Mouse (Mus musculus): Measurements from ENCODE around the gene Bap1. TPM values are rescaled to one million over a fixed set of nuclear protein-coding genes. Genes with fewer than 3 reads are reported as not detected.

The Bap1 gene
- polyA plus RNA-seq, 1 experiment from 2014 or later, result 104 TPM

DNA sequence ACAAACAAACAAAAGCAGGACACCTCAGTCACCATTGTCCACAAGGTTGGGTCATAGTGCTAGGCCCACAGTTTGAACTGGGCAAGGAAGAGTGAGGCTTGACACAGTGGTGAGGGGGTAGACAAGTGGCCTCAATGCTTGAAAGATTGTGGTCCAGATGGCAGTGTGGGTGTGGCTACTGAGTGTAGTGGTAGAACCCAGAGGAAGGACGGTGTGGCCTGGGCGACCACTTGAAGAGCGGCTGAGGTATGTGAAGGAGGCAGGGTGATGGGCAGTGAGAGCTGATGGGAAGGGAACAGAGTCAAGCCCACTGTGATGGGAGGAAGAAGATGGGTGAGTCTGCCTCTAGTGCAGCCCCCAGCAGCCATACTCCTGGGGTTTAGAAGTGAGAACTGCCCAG, 36.6 kb upstream of the Bap1 start:
- Histone ChIP-seq H3K4me1 (peaks cover 26% of the 10 kb centered on the region; the same call in 1 of the 2 replicates), H3K27ac (no peak overlapping the region), H3K9ac (no peak overlapping the region), H3K27me3 (no peaks in the 10 kb centered on the region), H3K36me3 (no peaks in the 10 kb centered on the region), H3K4me2 (replicated peaks) (no peak overlapping the region), H3K4me3 (no peak overlapping the region), H3K9me3 (no peaks in the 10 kb centered on the region)
- WGBS, result 87% methylated on average over 3 of the region's 3 CpGs
- no peak for ATAC-seq (ENCODE audit: low FRiP score, low read depth)

DNA sequence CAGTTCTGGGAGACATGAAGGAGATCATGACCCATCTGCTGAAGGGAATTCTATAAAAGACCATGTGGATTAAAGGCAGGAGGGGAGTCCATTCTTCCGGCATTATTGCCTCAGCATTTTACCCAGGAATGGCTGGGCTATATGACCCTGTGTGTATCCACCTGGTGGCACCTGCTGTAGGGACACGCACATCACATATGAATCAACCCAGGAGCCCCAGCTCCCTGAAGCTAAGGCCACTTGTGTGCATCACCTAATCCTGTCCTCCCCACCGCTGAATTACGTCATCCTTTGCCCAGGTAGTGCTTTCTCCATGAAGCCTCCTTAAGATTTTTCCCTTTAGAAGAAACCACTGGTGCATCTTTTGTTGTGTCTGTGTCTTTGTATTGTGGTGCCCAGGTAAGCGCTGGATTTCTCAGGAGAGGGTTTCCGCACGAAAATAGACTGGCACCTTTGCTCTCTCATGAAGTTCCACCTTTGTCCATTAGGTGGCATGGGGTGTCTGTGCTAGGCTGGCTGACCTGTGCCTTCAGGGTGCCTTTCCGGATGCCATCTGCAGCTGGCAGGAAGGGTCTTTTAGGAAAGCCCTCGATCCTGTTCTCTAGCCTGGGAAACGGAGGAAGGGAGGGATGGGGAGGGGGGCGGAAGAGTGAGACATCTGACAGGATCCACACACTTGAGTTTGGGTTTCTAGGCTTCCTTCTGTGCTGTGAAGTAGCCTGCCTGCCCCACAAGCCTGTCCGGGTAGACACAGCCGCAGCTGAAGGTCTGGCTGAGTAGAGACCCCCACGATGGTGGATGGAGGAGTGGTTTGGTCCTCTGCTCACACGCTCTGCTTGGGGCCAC, 35.9 kb upstream of the Bap1 start:
- no peak overlapping the region for H3K4me3 ChIP-seq
- no peak overlapping the region for H3K27ac ChIP-seq
- no peaks in the 10 kb centered on the region for H3K27me3 ChIP-seq
- H3K9me3 ChIP-seq, result no peaks in the 10 kb centered on the region
- peaks cover 26% of the 10 kb centered on the region; the same call in 1 of the 2 replicates for H3K4me1 ChIP-seq
- no peak overlapping the region for H3K9ac ChIP-seq
- peak overlapping the region; percentile 26; the same call in 1 of the 2 replicates for H3K4me2 ChIP-seq (replicated peaks)
- no peak; the same call in 1 of the 2 replicates for ATAC-seq (ENCODE audit: low FRiP score, low read depth)
- H3K36me3 ChIP-seq, result no peaks in the 10 kb centered on the region
- 32% methylated on average over 15 of the region's 15 CpGs for WGBS

DNA sequence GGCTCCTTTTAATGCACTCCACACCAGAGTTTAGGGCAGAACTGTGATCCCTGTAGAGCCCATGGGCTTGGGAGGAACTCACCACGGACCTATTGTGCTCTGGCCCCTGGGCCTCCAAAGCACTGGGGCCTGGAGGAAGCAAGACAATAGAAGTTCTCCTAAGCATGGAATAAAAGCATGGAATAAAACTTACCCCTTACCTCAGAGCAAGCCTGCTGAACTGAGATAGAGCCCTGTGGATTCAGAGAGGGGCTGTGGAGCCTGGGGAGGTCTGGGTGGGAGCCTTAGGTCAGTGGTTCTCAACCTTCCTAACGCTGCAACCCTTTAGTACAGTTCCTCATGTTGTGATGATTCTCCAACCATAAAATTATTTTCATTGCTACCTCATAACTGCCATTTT, 34.4 kb upstream of the Bap1 start, which contains the start of gene Nisch:
Nisch (minus strand) TSS at position 101 of the 400 bp plus-strand sequence.
- peak within 1 kb of the TSS; percentile 46 for H3K4me2 ChIP-seq (replicated peaks)
- peaks cover 26% of the 10 kb centered on the region; the same call in 1 of the 2 replicates for H3K4me1 ChIP-seq
- no peak within 1 kb of the TSS for H3K27ac ChIP-seq
- H3K36me3 ChIP-seq, result no peaks in the 10 kb centered on the region
- no peaks in the 10 kb centered on the region for H3K27me3 ChIP-seq
- H3K9me3 ChIP-seq, result no peaks in the 10 kb centered on the region
- H3K4me3 ChIP-seq, result peak within 1 kb of the TSS; percentile 7; the same call in 1 of the 2 replicates
- no peak for ATAC-seq (ENCODE audit: low FRiP score, low read depth)
- H3K9ac ChIP-seq, result peak within 1 kb of the TSS; percentile 39
- WGBS, result 81% methylated on average over 2 of the region's 2 CpGs

DNA sequence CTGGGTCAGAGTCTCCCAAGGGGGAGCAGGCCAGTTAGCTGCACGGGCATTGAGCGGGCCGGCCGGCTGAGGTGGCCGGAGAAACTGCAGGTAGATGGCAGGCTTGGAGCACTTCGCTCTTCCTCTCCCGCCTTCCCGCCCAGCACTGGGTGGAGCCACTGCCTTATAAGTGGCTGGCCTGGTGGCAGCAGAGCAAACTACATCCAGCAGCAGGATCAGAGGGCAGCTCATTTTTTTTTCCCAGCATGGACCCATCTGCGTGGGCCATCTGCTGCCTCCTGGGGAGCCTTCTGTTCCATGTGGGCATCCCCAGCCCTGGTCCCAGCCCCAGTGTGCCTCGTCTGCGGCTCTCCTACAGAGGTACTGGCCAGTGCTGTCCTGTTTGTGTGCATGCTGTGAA, 33.6 kb upstream of the Bap1 start, which contains the start of gene Sema3g:
Sema3g (plus strand) TSS at position 195 of the 400 bp plus-strand sequence.
- peak; percentile 35; the same call in 1 of the 2 replicates for ATAC-seq (ENCODE audit: low FRiP score, low read depth)
- H3K36me3 ChIP-seq, result no peaks in the 10 kb centered on the region
- H3K9me3 ChIP-seq, result no peaks in the 10 kb centered on the region
- no peak within 1 kb of the TSS for H3K27ac ChIP-seq
- no peaks in the 10 kb centered on the region for H3K27me3 ChIP-seq
- WGBS, result 7% methylated on average over 11 of the region's 11 CpGs
- H3K4me3 ChIP-seq, result peak within 1 kb of the TSS; percentile 7; the same call in 1 of the 2 replicates
- H3K9ac ChIP-seq, result peak within 1 kb of the TSS; percentile 39
- peak within 1 kb of the TSS; percentile 46 for H3K4me2 ChIP-seq (replicated peaks)
- peaks cover 19% of the 10 kb centered on the region; the same call in 1 of the 2 replicates for H3K4me1 ChIP-seq

DNA sequence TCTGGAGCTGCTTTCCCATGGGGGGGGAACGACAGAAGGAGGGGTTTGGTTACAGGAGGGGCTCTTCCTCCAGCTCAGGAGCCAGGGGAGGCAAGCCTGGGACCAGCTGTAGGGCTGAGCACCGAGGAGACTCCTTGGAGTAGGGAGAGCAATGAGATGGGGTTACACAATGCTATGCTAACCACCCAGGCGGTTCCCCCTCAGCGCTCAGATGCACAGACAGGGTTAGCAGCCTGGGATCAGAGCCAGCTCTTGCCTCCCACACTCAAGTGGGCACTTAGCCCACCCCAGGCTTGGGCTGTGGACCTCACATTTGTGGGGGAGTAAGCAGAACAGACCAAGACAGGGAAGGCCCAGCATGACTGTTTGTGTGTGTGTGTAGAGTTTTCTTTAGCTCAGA, 24.3 kb upstream of the Bap1 start:
- H3K27me3 ChIP-seq, result no peaks in the 10 kb centered on the region
- H3K4me3 ChIP-seq, result no peak overlapping the region
- WGBS, result 60% methylated on average over 4 of the region's 4 CpGs
- H3K9me3 ChIP-seq, result no peaks in the 10 kb centered on the region
- ATAC-seq (ENCODE audit: low FRiP score, low read depth), result peak; percentile 73
- peaks cover 9% of the 10 kb centered on the region for H3K4me1 ChIP-seq
- H3K36me3 ChIP-seq, result no peaks in the 10 kb centered on the region
- no peak overlapping the region for H3K27ac ChIP-seq
- no peak overlapping the region for H3K9ac ChIP-seq
- H3K4me2 ChIP-seq (replicated peaks), result no peak overlapping the region

DNA sequence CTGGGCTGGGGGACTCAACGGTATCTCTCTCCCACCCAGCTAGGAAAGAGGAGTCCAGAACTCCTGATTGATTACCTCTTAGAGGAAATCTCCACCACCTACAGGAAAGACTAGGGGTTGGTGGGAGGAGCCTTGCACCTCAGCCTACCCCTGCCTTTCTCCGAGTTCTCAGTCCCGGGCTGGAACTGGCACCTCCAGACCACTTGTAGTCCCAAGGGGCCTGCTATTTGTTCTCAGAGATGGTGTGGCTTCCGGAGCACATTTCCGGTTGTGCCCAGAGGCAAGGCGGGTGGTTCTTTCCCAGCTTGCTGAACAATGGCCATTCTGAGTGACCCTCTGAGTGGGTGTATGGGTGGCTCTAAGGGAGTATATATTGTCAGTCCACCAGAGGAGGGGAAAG, 23.0 kb upstream of the Bap1 start:
- peaks cover 12% of the 10 kb centered on the region for H3K4me1 ChIP-seq

DNA sequence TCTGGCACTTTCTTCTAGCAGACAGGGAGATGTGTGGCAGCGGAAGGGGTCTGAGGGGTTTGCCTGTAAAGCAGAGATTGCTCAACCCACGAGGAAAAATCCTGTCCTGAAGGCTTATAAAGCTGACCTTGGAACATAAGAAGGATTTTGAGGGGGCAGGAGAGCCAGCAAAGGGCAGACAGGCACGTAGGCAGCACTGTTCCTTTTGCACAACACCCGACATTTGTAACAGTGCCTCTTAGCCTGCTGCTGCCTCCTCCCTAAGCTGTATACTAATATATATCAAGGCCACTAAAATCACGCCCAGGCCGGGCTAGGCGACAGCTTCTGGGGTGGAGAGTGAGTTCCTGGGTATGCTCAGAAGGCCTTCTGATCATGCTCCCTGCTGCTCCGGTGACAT, 20.8 kb upstream of the Bap1 start:
- H3K4me1 ChIP-seq, result peaks cover 12% of the 10 kb centered on the region
- WGBS, result 67% methylated on average over 8 of the region's 8 CpGs
- H3K9ac ChIP-seq, result no peak overlapping the region
- no peak overlapping the region for H3K4me3 ChIP-seq
- no peak overlapping the region for H3K27ac ChIP-seq
- no peaks in the 10 kb centered on the region for H3K27me3 ChIP-seq
- no peak for ATAC-seq (ENCODE audit: low FRiP score, low read depth)
- H3K9me3 ChIP-seq, result no peaks in the 10 kb centered on the region
- no peaks in the 10 kb centered on the region for H3K36me3 ChIP-seq
- no peak overlapping the region for H3K4me2 ChIP-seq (replicated peaks)

More for the DNA sequence above, 23.0 kb upstream of the Bap1 start:
- H3K27ac ChIP-seq, result no peak overlapping the region
- no peaks in the 10 kb centered on the region for H3K36me3 ChIP-seq
- no peaks in the 10 kb centered on the region for H3K9me3 ChIP-seq
- no peak overlapping the region for H3K4me3 ChIP-seq
- 64% methylated on average over 6 of the region's 6 CpGs for WGBS
- H3K4me2 ChIP-seq (replicated peaks), result no peak overlapping the region
- H3K9ac ChIP-seq, result no peak overlapping the region
- H3K27me3 ChIP-seq, result no peaks in the 10 kb centered on the region
- no peak for ATAC-seq (ENCODE audit: low FRiP score, low read depth)

DNA sequence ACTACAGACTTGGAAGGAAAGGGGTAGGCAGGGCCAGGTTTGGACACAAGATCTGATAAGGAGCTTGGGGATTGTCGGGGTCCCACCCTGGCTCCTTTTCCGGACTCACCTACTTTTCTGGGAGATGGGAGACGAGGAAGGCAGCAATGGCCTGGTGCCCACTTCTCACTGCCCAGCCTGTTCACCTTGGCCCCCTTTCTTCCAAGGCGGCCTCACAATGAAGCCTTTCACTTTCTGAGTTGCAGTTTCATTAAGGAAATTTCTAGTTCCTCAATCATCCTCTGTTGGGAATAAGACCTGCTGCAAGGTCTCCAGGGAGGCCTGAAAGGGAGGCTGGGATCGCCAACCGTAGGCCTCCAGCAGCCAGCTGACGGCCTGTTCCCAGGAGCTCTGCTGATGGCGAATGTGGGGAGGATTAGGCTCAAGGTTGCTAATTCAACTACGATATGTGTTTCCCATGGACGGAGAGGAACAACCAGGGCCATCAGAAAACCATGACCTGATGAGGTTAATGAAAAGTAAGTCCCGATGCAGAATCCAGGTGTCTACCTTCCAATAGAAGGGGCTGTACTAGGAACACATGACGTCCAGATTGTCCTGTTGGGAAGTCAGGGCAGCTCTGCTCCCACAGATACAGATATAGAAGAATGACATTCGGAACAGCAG, 18.7 kb upstream of the Bap1 start:
- H3K9ac ChIP-seq, result no peak overlapping the region
- no peaks in the 10 kb centered on the region for H3K9me3 ChIP-seq
- no peak overlapping the region for H3K4me3 ChIP-seq
- 0 out of 2 replicates have a peak, but pooled peaks cover 4% of the 10 kb centered on the region for H3K4me1 ChIP-seq
- H3K4me2 ChIP-seq (replicated peaks), result no peak overlapping the region
- no peak for ATAC-seq (ENCODE audit: low FRiP score, low read depth)
- no peaks in the 10 kb centered on the region for H3K27me3 ChIP-seq
- H3K36me3 ChIP-seq, result peaks cover 5% of the 10 kb centered on the region
- 0 out of 2 replicates have a peak overlapping the region, but pooled peaks have one; percentile 40 for H3K27ac ChIP-seq
- 80% methylated on average over 13 of the region's 13 CpGs for WGBS

DNA sequence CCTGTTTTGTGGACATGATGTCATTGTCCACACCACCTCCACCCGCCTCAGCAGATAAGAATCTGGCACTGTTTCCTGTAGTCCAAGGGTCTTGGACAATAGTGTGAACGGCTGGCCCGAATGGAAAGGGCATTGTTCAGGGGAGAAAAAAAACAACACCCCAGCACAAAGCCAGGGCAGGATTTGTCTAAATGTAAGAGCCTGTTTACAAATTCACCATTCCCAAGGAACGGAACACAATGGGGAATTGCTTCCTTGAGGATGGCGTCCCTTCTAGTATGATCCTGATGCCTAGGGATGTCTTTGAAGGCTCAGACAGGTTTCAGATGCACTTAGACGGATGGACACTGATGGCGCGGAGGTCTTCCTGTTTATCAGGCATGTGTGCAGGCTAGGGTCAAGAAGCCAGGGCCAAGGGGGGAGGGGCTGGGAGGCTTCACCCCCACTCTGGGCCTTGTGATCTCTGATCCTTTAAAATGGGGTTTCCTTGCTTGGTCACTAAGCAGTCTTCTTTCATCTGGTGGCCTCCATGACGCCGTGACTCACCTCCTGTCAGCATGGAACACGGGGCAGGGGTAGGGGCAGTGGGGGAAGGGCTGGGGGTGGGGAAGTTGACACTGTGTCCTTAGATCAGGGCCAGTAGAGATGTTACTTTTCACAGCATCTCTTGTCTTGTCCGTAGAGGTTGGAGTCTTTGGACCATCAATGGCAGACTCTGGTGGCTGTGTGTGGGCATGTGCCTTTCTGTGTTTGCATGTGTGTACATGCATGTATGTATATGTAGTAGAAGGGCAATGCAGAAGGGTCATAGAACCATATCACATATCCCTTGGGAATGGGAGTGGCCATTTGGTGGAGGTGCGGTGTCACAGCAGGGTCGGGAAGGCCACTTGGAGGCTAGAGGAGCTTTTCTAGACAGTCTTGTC, 17.9 kb upstream of the Bap1 start:
- Histone ChIP-seq H3K27ac (no peak overlapping the region), H3K9ac (no peak overlapping the region), H3K4me3 (no peak overlapping the region), H3K4me1 (0 out of 2 replicates have a peak, but pooled peaks cover 4% of the 10 kb centered on the region), H3K27me3 (no peaks in the 10 kb centered on the region), H3K4me2 (replicated peaks) (no peak overlapping the region), H3K9me3 (no peaks in the 10 kb centered on the region), H3K36me3 (peaks cover 7% of the 10 kb centered on the region)
- WGBS, result 84% methylated on average over 14 of the region's 14 CpGs
- ATAC-seq (ENCODE audit: low FRiP score, low read depth), result peak; percentile 33; the same call in 1 of the 2 replicates

DNA sequence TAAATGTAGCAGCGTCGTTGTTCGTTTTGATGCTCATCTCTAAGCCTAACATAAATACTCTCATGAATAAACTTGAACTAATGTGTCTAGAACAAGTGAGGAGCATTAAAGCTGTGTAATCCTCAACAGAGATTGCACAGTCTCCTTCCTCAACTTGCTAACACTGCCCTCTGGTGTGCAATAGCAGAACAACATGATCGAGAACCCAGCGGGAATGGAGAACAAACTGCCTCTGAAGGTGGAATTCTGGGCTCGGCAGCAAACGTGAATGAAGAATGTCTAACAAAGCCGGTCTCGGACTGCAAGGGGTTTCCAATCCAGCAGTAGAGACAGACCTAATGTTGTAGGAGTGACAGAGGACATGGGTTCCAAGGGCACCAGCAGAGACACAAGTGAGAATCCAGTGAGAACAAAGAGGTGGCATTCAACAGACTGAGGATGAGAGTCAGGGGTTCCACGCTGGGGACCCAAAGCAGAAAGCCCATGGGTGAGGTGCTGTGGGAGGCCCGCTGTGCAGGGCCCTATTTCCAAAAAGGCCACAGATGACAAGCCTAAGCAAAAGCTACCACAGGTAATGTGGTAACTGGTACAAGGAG, 17.2 kb upstream of the Bap1 start:
- H3K9ac ChIP-seq, result 0 out of 2 replicates have a peak overlapping the region, but pooled peaks have one; percentile 43
- H3K4me2 ChIP-seq (replicated peaks), result peak overlapping the region; percentile 35; the same call in 1 of the 2 replicates
- 0 out of 2 replicates have a peak, but pooled peaks cover 4% of the 10 kb centered on the region for H3K4me1 ChIP-seq
- no peak overlapping the region for H3K27ac ChIP-seq
- H3K27me3 ChIP-seq, result no peaks in the 10 kb centered on the region
- peak; percentile 43; the same call in 1 of the 2 replicates for ATAC-seq (ENCODE audit: low FRiP score, low read depth)
- no peaks in the 10 kb centered on the region for H3K9me3 ChIP-seq
- H3K36me3 ChIP-seq, result peaks cover 12% of the 10 kb centered on the region
- WGBS, result 14% methylated on average over 11 of the region's 11 CpGs
- no peak overlapping the region for H3K4me3 ChIP-seq
